10 mouse cellular contexts compared by ENCODE assay signal in genomic region chr5:36950871-36951270, GRCm38 (mm10). TPM values are rescaled to one million over a fixed set of nuclear protein-coding genes. Genes with fewer than 3 reads are reported as not detected.
DNase-seq lines count a peak whose midpoint lies in the region; ATAC-seq and TF ChIP-seq lines count a peak whose summit lies in the region.
"Had no signal": no experiment of that assay in that cellular context is flagged by ENCODE, and none has a peak within 500 bp of the region (broad histone marks: within the 10 kb centered on the region; RNA-seq: fewer than 3 reads in every experiment).

No protein-coding gene starts in this region.

- no peaks in the 10 kb centered on the region for H3K9me3 ChIP-seq in kidney, postnatal 0 days (replicated peaks; ENCODE audit: low read length)
- no peaks in the 10 kb centered on the region for H3K9me3 ChIP-seq in forebrain, embryonic 15.5 days
- H3K9me3 ChIP-seq: hindbrain, embryonic 12.5 days had no signal

- ATAC-seq in kidney, postnatal 0 days (replicated peaks; ENCODE audit: low FRiP score, low read depth) = no peak
- ATAC-seq in forebrain, embryonic 15.5 days (replicated peaks) = no peak
- ATAC-seq: forebrain, embryonic 16.5 days had no signal

- no peak for DNase-seq in kidney, postnatal 0 days (ENCODE audit: low spot score)
- no peak for DNase-seq in kidney, adult 18-20 months
- peak; percentile 33 for DNase-seq in thymus, adult 2 months
- DNase-seq in thymus, adult 18-20 months = no peak
- DNase-seq in brain, adult 2 months (ENCODE audit: low read depth, low spot score) = peak; percentile 54
- DNase-seq in thymus, postnatal 4 days = peak; percentile 62
- DNase-seq in ovary, postnatal 14 days (ENCODE audit: low spot score) = no peak

- no peak overlapping the region for H3K9ac ChIP-seq in kidney, postnatal 0 days (ENCODE audit: low read depth, low read length)
- no peak overlapping the region for H3K9ac ChIP-seq in forebrain, embryonic 15.5 days (replicated peaks)
- H3K9ac ChIP-seq: hindbrain, embryonic 12.5 days had no signal

- no peak overlapping the region for H3K4me2 ChIP-seq in kidney, postnatal 0 days (ENCODE audit: low read length)
- no peak overlapping the region for H3K4me2 ChIP-seq in forebrain, embryonic 15.5 days (replicated peaks)
- H3K4me2 ChIP-seq: hindbrain, embryonic 12.5 days had no signal

- peak; percentile 61 for TF ChIP-seq CTCF in kidney, postnatal 0 days (IDR thresholded peaks at IDR 0.05; ENCODE audit: low read depth)
- no peak for TF ChIP-seq CTCF in thymus, adult 2 months (IDR thresholded peaks at IDR 0.05; ENCODE audit: borderline replicate concordance, control insufficient read depth, extremely low read depth, insufficient read depth, low read length, poor library complexity)

- no peaks in the 10 kb centered on the region for H3K36me3 ChIP-seq in kidney, postnatal 0 days (ENCODE audit: insufficient read depth, low read length)
- H3K36me3 ChIP-seq in thymus, adult 2 months (ENCODE audit: control insufficient read depth, insufficient read depth, low read length) = no peaks in the 10 kb centered on the region
- H3K36me3 ChIP-seq in forebrain, embryonic 15.5 days = no peaks in the 10 kb centered on the region
- H3K36me3 ChIP-seq: hindbrain, embryonic 12.5 days had no signal

- no peak for TF ChIP-seq POLR2A in thymus, adult 2 months (IDR thresholded peaks at IDR 0.05; ENCODE audit: control insufficient read depth, extremely low read depth, insufficient read depth, low read length, poor library complexity)

- 46% methylated on average over 2 of the region's 2 CpGs for WGBS in kidney, postnatal 0 days
- 54% methylated on average over 2 of the region's 2 CpGs for WGBS in thymus, adult 2 months
- whole genome bisulfite sequencing in forebrain, embryonic 15.5 days = 64% methylated on average over 2 of the region's 2 CpGs

- H3K27ac ChIP-seq in kidney, postnatal 0 days = no peak overlapping the region
- no peak overlapping the region for H3K27ac ChIP-seq in thymus, adult 2 months (ENCODE audit: control insufficient read depth, insufficient read depth, low read length)
- H3K27ac ChIP-seq in forebrain, embryonic 15.5 days (replicated peaks) = no peak overlapping the region
- H3K27ac ChIP-seq: hindbrain, embryonic 12.5 days had no signal

- H3K27me3 ChIP-seq in kidney, postnatal 0 days (ENCODE audit: insufficient read depth, low read length) = no peaks in the 10 kb centered on the region
- no peaks in the 10 kb centered on the region for H3K27me3 ChIP-seq in thymus, adult 2 months (ENCODE audit: control insufficient read depth, insufficient read depth, low read length)
- peaks cover 12% of the 10 kb centered on the region; the same call in 1 of the 2 replicates for H3K27me3 ChIP-seq in forebrain, embryonic 15.5 days

- H3K4me3 ChIP-seq in kidney, postnatal 0 days (replicated peaks; ENCODE audit: low read depth, low read length) = no peak overlapping the region
- H3K4me3 ChIP-seq in thymus, adult 2 months (ENCODE audit: control insufficient read depth, insufficient read depth, low read length) = no peak overlapping the region
- no peak overlapping the region for H3K4me3 ChIP-seq in forebrain, embryonic 15.5 days
- H3K4me3 ChIP-seq: hindbrain, embryonic 12.5 days had no signal

- no peaks in the 10 kb centered on the region for H3K4me1 ChIP-seq in kidney, postnatal 0 days (replicated peaks; ENCODE audit: insufficient read depth, low read length)
- H3K4me1 ChIP-seq in thymus, adult 2 months (replicated peaks; ENCODE audit: control insufficient read depth, insufficient read depth, low read length) = no peaks in the 10 kb centered on the region
- peaks cover 5% of the 10 kb centered on the region for H3K4me1 ChIP-seq in forebrain, embryonic 15.5 days

RNA-seq across cellular contexts. Expression of gene Wfs1, which starts 38.1 kb away (rescaled TPM):
- 14.2 and 14.8 TPM in 2 replicates for polyA plus RNA-seq in kidney, postnatal 0 days (2015; fragmentation: Nextera tagmentation; extraction: Ambion mirVana)
- 7.1 and 8.5 TPM in 2 replicates for polyA plus RNA-seq in thymus, adult 2 months (2012; rRNA removed)
- 5.3 and 6.1 TPM in 2 replicates for polyA plus RNA-seq in forebrain, embryonic 15.5 days (2015; fragmentation: Nextera tagmentation; extraction: Ambion mirVana)

Comparison
In these comparisons a context has a peak if more than half of its experiments do, and no peak if none do; other contexts are left out.
1. DNase-seq: peak in thymus, adult 2 months (single experiment), brain, adult 2 months (single experiment) and thymus, postnatal 4 days (single experiment); none in kidney, postnatal 0 days (single experiment), kidney, adult 18-20 months (single experiment), thymus, adult 18-20 months (0 of 2) and ovary, postnatal 14 days (single experiment).